ENCODE assay signal across 9 mouse cellular contexts in genomic region chr1:120171819-120172521, GRCm38 (mm10). TPM values are rescaled to one million over a fixed set of nuclear protein-coding genes. Genes with fewer than 3 reads are reported as not detected.
DNase-seq lines count a peak whose midpoint lies in the region; ATAC-seq lines count a peak whose summit lies in the region.
"Had no signal": no experiment of that assay in that cellular context is flagged by ENCODE, and none has a peak within 500 bp of the region (broad histone marks: within the 10 kb centered on the region; RNA-seq: fewer than 3 reads in every experiment).

No protein-coding gene starts in this region.

- H3K4me1 ChIP-seq in kidney, embryonic 16.5 days (ENCODE audit: insufficient read depth, low read length), result peaks cover 11% of the 10 kb centered on the region; the same call in 1 of the 2 replicates
- H3K4me1 ChIP-seq in midbrain, embryonic 12.5 days, result peaks cover 7% of the 10 kb centered on the region
- H3K4me1 ChIP-seq: embryonic facial prominence, embryonic 12.5 days had no signal

- no peak overlapping the region for H3K4me3 ChIP-seq in kidney, embryonic 16.5 days (ENCODE audit: low read length)
- no peak overlapping the region for H3K4me3 ChIP-seq in midbrain, embryonic 12.5 days
- H3K4me3 ChIP-seq: embryonic facial prominence, embryonic 12.5 days had no signal

- WGBS in kidney, embryonic 16.5 days, result 53% methylated on average over 5 of the region's 5 CpGs
- WGBS in midbrain, embryonic 12.5 days, result 66% methylated on average over 5 of the region's 5 CpGs

- peak; percentile 17 for DNase-seq in left cerebral cortex, adult 11 months (ENCODE audit: low spot score)
- DNase-seq in left cerebral cortex, adult 8-10 months (ENCODE audit: low spot score in 2 of 2), result no peak
- DNase-seq in NIH3T3 (ENCODE audit: low read depth), result peak; percentile 74
- DNase-seq in embryo, embryonic 10.5 days (ENCODE audit: low spot score), result peak; percentile 51
- no peak for DNase-seq in ovary, postnatal 10 days (ENCODE audit: low spot score)
- DNase-seq in adrenal gland, adult 8-10 months, result no peak

- no peaks in the 10 kb centered on the region for H3K9me3 ChIP-seq in kidney, embryonic 16.5 days (ENCODE audit: low read length)
- no peaks in the 10 kb centered on the region for H3K9me3 ChIP-seq in midbrain, embryonic 12.5 days
- H3K9me3 ChIP-seq: embryonic facial prominence, embryonic 12.5 days had no signal

- peak; percentile 62; the same call in 1 of the 2 replicates for ATAC-seq in kidney, embryonic 16.5 days (ENCODE audit: low FRiP score, low TSS enrichment)
- peak; percentile 65 for ATAC-seq in midbrain, embryonic 12.5 days (ENCODE audit: low FRiP score, low read depth)

- H3K4me2 ChIP-seq in kidney, embryonic 16.5 days (replicated peaks; ENCODE audit: low read depth, low read length), result no peak overlapping the region
- H3K4me2 ChIP-seq in midbrain, embryonic 12.5 days (replicated peaks), result no peak overlapping the region
- H3K4me2 ChIP-seq: embryonic facial prominence, embryonic 12.5 days had no signal

- H3K9ac ChIP-seq in kidney, embryonic 16.5 days (replicated peaks; ENCODE audit: low read length), result no peak overlapping the region
- H3K9ac ChIP-seq in midbrain, embryonic 12.5 days (replicated peaks), result no peak overlapping the region
- H3K9ac ChIP-seq: embryonic facial prominence, embryonic 12.5 days had no signal

- no peaks in the 10 kb centered on the region for H3K36me3 ChIP-seq in kidney, embryonic 16.5 days (ENCODE audit: insufficient read depth, low read length)
- H3K36me3 ChIP-seq in midbrain, embryonic 12.5 days, result no peaks in the 10 kb centered on the region
- H3K36me3 ChIP-seq: embryonic facial prominence, embryonic 12.5 days had no signal

- H3K27me3 ChIP-seq in kidney, embryonic 16.5 days (ENCODE audit: insufficient read depth, low read length), result no peaks in the 10 kb centered on the region
- H3K27me3 ChIP-seq in midbrain, embryonic 12.5 days, result no peaks in the 10 kb centered on the region; the same call in 1 of the 2 replicates
- H3K27me3 ChIP-seq: embryonic facial prominence, embryonic 12.5 days had no signal

- no peak overlapping the region for H3K27ac ChIP-seq in kidney, embryonic 16.5 days (ENCODE audit: low read length)
- H3K27ac ChIP-seq in midbrain, embryonic 12.5 days (replicated peaks), result no peak overlapping the region
- H3K27ac ChIP-seq: embryonic facial prominence, embryonic 12.5 days had no signal

RNA-seq across cellular contexts. Expression of gene 3110009E18Rik, which starts 51.0 kb away (rescaled TPM):
- 1 to 10 TPM; 4.8 to 7.3 (median 6.0) TPM for total RNA-seq in left cerebral cortex, adult 8-10 months (2022)
- 13.5 and 16.7 TPM in 2 replicates for polyA plus RNA-seq in kidney, embryonic 16.5 days (2015; fragmentation: Nextera tagmentation; extraction: Ambion mirVana)
- polyA plus RNA-seq in midbrain, embryonic 12.5 days (2016; fragmentation: Nextera tagmentation; extraction: Ambion mirVana), result 24.5 and 25.3 TPM in 2 replicates
- 10 to 100 TPM in 3 of 4 experiments, 1 to 10 TPM in 1; 8.8 to 14.1 (median 11.2) TPM for total RNA-seq in adrenal gland, adult 8-10 months (2022)

RNA-seq across cellular contexts. Expression of gene Dbi, which starts 51.1 kb away (rescaled TPM):
- 100 to 1,000 TPM; 223 to 389 (median 294) TPM for total RNA-seq in left cerebral cortex, adult 8-10 months (2022)
- 658 and 708 TPM in 2 replicates for polyA plus RNA-seq in kidney, embryonic 16.5 days (2015; fragmentation: Nextera tagmentation; extraction: Ambion mirVana)
- 590 and 616 TPM in 2 replicates for polyA plus RNA-seq in midbrain, embryonic 12.5 days (2016; fragmentation: Nextera tagmentation; extraction: Ambion mirVana)
- total RNA-seq in adrenal gland, adult 8-10 months (2022), result 100 to 1,000 TPM; 667 to 804 (median 753) TPM

Comparison
In these comparisons a context has a peak if more than half of its experiments do, and no peak if none do; other contexts are left out.
1. DNase-seq: peak in left cerebral cortex, adult 11 months (single experiment), NIH3T3 (single experiment) and embryo, embryonic 10.5 days (single experiment); none in left cerebral cortex, adult 8-10 months (0 of 2), ovary, postnatal 10 days (single experiment) and adrenal gland, adult 8-10 months (single experiment).